Mouse (Mus musculus) embryo, embryonic 9.5 days (tissue): Measurements from ENCODE around the gene D8Ertd738e.

Source experiments
- DNase-seq: peaks from one replicate; pipeline ENCODE4 v3.0.0-alpha.2; 2017; ENCODE audit errors: extremely low spot score

Gene D8Ertd738e

DNA sequence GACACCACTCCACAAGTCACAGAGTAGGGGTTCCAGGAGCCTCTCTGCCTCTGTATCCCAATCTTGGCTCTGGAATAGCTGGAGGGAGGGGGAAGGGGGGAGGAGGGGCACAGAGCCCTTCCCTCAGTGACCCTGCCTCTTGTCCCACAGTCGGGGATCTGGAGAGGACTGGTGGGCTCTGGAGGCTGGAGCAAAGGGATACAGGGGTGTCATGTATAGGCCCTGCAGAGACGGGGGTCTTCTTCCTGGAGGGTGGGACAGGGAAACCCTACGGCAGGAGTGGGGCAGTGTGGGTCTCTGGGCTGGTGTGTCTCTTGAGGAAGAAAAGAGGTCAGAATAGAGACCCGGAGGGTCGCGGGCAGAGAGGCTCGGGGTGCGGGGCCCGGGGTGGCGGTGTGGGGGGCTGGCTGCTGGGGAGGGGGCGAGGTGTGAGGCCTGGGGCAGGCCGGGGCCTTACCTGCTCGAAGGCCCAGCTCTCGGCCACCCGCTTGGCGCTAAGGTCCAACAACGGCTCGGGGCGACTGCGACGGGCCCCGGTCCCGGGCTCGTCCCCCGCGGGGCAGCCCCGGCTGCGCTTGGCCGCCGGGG is 13.0 kb downstream of the D8Ertd738e start:
- DNase-seq = peak; percentile 25

DNA sequence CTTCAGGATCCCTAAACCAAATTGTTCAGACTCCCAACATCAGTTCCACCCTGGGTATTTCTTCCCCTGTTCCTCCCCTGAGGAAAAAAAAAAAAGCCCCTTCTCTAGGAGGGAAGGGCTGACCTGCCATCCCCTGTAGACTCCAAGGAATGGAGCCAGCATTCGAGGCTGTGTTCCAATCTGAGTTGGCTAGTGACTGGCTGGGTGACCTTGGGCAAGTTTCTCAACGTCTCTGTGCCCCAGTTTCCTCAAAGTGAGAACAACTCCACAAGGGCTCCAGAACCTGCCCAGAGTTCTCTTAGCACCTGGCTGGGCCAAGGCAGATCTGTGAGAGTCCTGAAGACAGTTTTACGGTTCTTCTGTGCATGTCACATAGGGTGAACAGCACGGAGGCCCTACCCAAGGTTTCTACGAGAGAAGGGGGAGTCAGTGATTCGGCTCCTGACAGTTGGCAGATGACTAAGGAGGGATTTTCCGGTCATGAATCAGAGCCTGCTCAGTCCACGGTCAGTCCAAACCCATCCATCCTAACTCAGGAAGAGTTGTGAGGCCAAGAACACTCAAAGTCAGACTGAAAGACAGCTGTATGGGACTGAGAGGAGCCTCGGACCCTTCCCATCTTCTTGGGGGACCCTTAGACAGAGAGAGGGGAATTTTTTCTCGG is 13.6 kb downstream of the D8Ertd738e start:
- DNase-seq = no peak

DNA sequence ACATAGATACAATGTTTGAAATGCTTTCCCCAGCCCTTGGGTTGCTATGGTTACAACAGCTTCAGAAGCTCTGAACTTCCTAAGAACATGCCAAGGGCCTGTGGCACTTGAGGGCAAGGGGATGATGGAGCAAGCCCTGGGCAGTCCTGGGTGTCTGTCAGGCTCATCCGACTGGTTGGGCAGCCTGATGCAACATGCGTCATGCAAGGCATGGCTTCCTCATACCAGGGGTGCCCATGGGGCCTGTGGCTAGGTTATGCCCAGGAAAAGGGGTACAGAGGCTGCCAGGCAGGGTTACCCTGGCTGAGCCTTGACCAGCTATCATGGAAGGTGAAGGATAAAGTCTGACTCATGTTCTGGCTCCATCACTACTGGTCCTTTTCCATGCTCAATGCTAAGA is 16.5 kb downstream of the D8Ertd738e start:
- no peak for DNase-seq

DNA sequence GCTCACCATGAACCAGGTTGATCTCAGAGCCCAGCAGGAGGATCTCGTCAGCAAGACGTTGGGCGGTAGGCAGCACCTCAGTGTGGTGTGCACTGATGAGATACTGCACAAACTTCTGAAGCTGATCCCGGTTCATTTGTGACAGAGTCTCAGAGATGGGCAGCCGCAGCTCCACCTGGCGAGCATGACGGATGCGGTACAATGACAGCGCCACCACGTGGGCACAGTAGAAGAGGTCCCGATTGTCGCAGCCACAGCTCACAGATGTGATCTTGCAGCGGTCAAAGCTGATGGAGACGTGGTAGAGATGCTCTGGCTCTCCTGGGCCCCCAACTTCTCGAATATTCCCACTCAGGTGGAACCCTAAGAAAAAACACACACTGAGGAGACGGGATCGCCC is 18.8 kb downstream of the D8Ertd738e start:
- no peak for DNase-seq

DNA sequence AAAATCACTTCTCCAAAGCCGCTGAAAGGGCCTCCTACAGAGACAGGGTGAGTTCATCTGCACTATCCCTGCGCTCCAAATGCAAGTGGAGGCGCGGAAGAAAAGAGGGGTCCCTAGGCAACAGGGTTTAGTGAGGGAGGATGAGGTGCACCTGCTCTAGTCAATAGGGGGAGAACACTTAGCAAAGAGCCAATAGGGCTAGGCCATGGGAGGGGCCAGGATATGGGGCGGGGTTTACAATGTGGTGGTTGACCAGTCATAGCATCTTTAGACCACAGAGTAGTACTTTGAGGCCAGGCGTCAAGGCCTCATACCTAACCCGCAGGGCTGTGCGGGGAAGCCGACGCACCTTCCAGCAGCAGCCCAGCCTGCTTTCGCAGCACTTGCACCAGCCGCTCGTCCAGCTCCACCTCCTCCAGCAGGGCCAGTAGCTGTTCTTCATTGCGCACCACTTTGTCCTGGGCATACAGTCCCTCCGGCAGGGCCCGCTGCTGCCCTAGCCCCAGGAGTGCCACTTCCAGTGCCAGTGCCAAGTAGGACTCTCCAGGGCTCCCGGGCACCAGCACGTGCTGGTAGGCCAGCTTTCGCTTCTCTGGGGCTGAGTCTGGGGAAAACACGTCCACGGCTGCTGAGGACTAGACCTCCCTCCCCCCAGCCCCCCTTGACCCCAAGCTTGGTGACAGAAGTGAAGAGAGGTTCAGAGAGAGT is 26.0 kb downstream of the D8Ertd738e start:
- DNase-seq = no peak

DNA sequence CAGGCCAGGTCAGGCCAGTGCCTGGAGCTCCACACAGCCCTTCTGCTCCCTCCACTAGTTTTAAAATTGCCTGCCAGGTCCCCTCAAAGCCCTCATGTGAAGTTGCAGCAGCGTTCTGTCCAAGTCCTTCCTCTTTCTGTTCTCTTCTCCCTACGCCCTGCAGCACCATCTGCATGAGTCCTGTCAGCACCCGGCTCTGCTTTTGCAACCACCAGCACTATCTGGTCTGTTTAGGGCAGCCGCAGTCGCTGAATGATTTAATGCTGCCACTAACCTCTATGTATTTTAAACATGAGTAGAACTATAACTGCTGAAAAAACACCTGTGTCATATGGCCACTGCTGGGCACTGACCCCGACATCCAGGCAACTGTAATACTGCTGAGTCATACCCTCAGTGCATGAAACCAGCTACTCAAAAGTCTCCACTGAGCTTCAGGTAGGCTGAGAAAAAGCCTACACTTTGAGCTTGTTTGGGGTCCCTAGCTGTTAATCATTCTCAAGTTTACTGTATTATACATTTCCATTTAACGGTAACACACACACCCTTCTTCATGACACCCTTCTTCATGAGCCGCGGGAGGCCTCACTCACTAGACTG is 26.9 kb downstream of the D8Ertd738e start:
- no peak for DNase-seq

DNA sequence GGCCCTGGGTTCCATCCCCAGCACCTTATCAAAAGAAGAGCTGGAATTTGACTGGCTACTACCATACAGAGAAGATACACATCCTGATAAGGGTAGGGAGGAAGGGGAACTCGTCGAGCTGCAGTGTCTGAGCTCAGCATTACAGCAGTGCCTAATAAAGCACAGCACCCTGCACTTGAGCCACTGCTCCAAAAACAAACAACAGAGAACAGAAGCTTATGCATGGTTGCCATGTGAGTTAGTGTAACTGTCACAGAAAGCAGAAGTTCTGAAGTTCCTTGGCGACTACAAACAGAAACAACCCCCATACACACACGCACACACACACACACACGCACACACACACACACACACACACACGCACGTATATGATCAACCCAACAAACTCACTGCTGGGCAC is 29.4 kb downstream of the D8Ertd738e start:
- DNase-seq = no peak

DNA sequence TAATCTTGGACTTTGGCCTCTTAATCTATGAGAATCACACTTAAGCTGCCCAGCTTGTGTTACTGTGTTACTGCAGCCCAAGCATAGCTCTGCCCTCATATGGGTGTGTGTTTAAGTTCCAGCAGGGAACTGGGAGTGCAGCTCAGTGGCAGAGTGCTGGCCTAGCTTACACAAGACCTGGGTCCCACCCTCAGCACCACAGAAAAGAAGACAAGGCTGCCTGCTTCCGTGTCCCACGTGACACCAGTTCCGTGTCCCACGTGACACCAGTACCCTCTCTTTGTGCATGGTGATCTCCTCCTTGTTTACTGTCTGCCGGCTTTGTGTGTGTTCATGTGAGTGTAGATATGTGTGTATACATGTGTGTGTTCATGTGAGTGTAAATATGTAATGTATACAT is 31.4 kb downstream of the D8Ertd738e start:
- DNase-seq = no peak

DNA sequence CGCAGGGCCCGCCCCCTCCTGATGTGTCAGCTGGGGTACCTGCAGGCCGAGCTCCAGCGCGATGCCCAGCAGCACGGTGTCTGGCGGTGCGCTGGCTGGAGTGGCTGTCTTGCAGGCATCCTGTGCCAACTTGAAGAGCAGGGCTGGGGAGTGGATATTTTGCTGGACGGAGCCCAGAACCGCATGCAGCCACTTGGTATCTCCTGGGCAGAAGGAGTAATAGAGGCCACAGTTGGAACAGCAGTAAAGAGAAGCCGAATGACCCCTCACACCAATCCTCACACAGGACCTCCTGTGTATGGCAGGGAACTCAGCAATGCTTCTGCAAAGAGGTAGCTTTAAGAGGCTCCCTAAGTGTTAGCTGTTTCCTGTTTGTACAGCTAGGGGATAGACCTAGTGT is 32.3 kb downstream of the D8Ertd738e start:
- DNase-seq = no peak

DNA sequence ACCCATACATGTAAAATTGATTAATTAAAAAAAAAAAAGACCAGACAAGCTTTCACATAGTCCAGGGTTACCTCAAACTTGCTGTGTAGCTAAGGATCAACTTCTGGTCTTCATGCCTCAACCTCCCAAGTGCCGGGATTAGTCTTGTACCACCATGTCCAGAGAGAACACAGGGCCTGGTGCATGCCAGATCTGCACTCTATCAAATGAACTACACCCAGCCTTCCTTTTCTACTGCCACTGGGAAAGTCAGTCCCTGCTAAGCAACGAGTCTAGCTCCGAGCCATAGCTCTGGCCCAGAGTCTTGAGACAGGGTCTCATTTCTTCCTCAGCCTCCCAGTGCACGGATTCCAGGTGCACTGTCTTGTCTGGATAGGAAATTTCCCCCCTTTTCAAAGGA is 36.2 kb downstream of the D8Ertd738e start:
- no peak for DNase-seq

DNA sequence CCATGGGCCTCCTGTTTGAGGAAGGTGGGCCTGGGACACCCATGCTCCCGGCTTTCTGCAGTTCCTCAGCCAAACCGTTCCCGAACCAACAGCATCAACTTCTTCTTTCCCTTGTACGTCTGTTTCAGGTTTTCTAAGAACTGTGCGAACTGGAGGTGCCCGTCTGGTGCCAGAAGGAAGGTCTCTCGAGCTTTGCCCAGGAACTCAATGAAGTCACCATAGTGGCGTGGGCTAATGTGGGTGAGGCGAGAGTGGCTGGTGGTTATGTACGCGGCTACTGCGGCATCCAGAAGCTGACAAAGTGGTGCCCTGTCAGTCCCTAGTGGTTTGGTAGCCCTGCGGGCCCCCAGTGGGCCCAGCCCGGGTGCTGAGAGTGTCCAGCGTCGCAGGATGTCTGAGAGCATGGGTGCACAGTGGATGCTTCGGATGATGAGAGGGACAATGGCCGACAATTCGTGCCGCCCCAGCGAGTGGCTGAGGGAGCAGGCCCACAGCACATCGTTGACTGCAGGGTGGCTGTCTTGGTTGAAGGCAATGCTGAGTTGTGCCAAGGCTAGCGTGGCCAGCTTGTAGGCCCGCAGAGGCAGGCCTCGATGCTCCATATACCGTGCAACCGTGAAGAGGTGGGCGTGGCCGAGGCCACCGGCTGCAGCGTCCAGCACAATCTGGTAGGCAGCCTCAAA is 37.5 kb downstream of the D8Ertd738e start:
- no peak for DNase-seq

DNA sequence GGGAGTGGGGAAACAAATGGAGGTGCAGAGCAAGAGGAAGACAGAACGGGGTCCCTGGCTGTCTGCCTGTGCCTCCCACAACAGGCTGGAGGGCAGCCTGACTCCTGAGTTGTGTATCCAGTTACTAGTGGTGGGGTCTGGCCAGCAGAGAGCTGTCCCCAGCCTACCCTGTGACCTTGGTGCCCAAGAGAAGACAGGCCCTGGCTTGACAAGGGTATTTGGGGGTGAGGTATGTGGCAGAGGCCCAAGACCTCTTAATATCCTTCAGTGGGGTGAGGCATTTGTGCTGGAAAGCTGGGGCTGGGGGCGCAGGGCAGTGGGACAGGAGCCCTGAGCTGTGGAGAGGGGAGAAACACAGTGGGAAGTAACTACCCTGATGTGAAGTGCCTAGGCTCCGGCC is 38.3 kb downstream of the D8Ertd738e start:
- DNase-seq = no peak

DNA sequence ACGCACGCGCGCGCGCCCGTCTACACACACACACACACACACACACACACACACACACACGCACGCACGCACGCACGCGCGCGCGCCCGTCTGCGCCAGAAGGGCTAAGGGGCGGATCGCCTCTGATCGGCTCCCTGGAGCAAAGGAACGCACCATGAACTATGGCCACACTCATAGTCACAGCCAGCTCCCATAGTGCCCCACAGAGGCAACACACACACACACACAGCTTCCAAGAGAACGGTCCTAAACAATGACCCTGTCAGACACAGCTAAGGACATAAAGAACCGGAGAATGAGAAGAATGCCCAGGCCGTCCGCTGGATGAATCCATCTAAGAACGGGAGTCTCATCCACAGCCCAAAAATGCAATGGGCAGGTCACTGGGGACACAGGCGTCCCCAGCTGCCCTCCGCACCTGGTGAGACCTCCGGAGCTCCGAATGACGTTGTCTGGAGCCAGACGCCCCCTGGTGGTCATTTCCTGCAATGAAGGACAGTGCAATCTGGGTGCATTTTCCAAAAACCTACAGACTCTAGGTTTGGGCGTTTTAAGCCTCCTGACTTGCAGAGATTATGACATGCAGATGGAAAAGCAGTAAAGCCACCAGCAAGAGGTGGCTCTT is 39.2 kb downstream of the D8Ertd738e start:
- peak; percentile 81 for DNase-seq

DNA sequence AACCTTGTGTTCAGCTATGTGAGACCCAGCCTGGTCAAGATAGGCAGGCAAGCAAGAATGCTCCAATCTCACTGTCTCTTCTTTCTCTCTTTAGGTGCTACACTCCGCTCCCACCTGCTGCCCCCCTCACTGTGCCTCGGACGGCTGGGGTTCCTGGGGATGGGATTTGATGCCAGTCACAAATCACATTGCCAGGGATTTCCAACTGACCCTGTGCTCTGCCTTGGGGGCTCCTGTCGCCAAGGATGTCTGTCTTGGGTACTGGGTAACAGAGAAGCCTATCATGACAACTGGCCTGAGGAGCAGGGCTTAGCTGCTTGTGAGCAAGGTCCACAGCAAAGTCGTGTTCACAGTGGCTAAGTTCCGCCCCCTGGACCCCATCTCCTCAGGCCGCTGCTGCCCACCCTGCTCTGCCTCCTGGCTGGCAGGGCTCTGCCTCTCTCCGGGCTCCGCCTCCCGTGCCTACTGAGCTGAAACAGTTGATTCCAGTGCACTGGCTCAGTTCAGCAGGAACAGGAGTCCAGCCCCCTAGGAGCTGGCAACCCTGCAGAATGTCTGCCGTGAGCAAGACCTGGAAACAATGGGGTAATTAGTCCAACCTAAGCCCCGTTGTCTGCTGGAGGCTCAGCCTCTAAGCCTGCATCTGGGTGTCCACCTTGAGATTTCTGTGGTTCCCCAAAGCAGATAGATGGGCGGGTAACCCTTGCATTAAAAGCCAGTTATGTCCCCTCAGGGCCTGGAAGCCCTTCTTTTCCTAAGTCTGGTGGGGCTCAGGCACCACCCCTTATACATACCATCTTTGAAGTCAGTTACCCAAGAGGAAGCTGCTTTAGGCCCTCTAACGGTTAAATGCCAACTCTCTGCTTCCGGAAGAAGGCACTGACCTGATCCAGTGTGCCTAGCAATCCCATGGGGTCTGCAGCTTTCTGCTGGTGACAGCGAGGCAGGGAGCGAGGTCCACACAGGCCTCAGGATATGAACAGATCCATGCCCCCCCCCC is 40.8 kb downstream of the D8Ertd738e start:
- no peak for DNase-seq

DNA sequence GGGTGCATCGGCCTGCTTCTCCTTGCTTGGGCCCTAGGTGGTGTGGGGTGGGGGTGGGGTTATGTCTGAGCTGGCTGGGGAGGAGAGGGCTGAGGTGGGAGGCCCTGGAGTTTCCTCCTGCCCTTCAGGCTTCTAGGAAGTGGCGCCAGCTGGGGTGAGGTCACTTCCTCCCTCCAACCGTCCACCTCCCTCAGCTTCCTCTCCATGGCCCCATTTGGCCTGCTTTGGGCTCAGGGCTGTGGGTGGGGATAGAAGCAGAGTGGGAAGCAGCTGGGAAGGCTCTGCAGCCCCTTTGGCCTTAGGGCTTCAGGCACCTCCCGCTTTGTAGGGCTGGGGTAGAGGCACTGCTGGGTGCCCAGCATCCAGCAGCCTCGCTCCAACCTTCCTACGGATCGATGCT is 41.7 kb downstream of the D8Ertd738e start:
- no peak for DNase-seq

DNA sequence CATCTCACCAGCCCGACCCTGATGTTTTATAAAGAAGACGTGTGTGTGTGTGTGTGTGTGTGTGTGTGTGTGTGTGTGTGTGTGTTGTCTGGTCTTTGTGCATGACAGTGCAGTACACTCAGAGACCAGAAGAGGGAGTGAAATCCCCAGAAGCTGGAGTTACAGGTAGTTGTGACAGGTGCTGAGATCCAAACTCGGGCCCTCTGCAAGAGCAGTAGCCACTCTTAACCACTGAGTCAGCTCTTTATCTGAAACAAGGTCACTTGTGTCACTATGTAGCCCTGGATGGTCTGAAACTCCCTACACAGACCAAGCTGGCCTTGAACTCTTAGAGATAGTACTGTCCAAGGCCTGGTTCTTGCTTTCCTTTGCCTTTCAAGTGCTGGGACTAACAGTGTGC is 42.9 kb downstream of the D8Ertd738e start:
- no peak for DNase-seq

DNA sequence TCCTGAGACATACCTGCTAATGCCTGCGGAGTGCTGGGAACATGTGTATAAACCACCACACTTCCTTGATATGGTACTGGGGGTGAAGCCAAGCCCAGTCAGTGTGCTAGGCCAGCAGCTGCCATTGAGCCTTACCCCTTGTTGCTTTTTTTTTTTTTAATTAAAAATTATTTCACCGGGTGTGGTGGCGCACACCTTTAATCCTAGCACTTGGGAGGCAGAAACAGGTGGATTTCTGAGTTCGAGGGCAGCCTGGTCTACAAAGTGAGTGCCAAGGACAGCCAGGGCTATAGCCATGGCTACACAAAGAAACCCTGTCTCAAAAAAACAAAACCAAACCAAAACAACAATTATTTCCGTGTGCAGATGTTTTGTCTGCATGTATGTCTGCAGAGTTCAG is 44.4 kb downstream of the D8Ertd738e start:
- no peak for DNase-seq

DNA sequence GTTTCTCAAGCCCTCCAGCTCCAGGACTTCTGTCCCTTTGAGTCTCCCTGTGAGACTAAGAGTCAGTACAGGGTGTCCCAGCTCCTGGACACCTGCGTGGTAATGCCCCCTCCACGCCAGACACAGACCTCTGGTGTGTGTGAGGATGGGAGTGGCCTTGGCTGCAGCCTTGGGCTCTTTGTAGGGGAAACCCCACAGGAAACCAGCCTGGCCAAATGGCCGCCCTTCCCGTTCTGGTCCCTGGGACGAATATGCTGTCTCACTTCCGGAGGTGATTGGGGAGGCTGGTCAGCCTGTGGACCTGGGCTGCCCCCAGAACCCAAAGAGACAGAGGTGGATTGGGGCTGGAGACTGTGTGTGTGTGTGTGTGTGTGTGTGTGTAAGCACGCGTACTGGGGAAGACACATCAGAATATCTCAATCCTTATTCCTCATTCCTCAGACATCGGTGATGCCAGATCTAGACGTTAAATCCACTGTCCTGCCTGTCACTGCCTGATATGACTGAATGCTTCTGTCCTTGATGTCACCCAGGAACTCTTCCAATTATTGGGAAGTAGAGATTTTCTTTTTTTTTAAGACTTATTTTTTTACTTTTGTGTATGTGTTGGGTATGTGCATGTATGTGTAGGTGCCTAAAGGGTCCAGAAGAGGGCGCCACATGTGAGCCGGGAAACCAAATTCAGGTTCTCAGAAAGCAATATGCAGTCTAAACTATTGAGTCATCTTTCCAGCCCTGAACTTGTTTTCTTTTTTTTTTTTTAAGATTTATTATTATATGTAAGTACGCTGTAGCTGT is 45.3 kb downstream of the D8Ertd738e start:
- peak; percentile 44 for DNase-seq
